Mouse (Mus musculus): ENCODE data around the gene Sox6.

The Sox6 gene

DNA sequence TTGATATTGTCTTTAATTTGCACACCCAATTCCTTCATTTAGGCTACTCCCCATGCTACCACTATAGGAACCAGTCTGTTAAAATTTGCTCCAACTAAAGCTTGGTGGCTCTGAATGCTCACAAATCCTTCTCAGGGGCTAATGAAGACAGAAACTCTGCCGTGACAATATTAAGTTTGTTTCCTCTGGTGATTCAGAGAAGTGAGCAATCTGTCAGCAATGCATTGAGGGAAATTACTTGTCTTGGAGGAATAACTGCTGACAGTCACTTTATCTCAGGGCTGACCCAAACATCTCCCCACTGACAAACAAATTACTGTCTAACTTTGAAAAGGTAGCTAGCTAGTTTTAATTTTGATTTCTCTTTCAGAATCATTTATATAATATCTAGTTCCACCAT, 463.8 kb downstream of the Sox6 start:
- no peak for DNase-seq (ENCODE audit: low read depth in 1 of 2, low spot score in 2 of 2)

DNA sequence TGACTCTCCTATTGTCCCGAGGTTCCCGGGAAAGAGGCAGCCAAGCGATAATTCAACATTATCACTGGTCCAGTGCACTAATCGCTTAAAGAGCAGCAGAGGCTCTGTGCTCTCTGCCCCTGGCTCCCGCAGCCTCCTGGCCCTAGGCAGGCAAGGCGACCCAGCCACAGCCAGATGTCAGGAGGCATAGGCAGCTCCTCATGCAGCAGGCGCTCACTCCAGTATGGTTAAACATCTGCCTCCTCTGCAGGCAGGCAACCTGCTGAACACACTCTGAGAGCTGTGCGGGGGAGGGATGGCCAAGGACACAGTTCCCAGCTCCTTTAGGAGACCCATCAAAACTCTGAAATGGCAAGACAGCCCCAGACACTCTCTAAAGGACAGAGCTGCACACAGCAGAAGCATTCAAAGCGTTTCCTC, 469.8 kb downstream of the Sox6 start:
- DNase-seq (ENCODE audit: low read depth in 1 of 2, low spot score in 2 of 2): no peak

GRCm38 (mm10) chr7:115568301-115568700, 470.3 kb downstream of the Sox6 start:
- DNase-seq (ENCODE audit: low read depth in 1 of 2, low spot score in 2 of 2): no peak

- DNase-seq (ENCODE audit: low read depth in 1 of 2, low spot score in 2 of 2): no peak
Measured at GRCm38 (mm10) chr7:115566818-115567217, 471.8 kb downstream of the Sox6 start.

DNA sequence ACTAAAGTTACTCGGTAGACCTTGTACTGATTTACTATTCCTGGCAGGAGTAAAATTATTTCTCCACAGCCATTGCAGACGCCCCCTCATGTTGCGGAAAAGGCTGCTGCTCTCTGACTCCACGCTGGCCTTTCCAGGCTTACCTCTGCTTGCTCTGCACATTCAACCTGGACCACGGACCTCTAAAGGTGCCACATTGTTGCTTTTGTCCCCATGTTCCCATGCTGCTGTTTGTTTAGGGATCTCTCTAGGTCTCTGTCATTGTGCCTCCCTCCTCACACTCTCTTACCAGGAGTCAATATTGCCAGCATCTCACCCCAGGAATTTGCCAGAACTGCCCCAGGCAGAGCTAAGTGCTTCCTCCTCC, 473.6 kb downstream of the Sox6 start:
- no peak for DNase-seq (ENCODE audit: low read depth in 1 of 2, low spot score in 2 of 2)

- no peak for DNase-seq (ENCODE audit: low read depth in 1 of 2, low spot score in 2 of 2)
Measured at GRCm38 (mm10) chr7:115564359-115565059, 474.1 kb downstream of the Sox6 start.

- DNase-seq (ENCODE audit: low read depth in 1 of 2, low spot score in 2 of 2): no peak
Measured at GRCm38 (mm10) chr7:115556677-115557076, 481.9 kb downstream of the Sox6 start.

- no peak for DNase-seq (ENCODE audit: low read depth in 1 of 2, low spot score in 2 of 2)
Measured at GRCm38 (mm10) chr7:115550197-115550804, 488.3 kb downstream of the Sox6 start.

DNA sequence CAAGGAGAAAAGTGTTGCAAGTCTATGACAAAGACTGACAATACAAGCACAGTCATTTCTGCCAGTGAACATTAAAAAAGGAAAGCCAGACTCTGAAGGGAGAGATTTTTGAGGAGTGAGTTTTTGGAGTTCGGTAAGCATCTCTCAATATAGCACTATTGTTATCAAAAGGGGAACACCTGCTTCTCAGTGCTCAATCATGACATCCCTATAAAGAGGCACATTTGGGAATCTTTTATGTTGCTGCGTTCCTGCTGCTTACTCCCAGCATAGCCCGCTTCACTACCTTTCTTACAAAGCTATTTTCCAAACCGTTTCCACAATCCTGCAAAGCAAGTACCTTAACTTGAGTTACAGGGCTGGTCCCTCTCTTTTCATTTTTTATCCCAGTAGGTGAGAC, 488.9 kb downstream of the Sox6 start:
- no peak for DNase-seq (ENCODE audit: low read depth in 1 of 2, low spot score in 2 of 2)

GRCm38 (mm10) chr7:115545585-115546374, 492.8 kb downstream of the Sox6 start:
- DNase-seq (ENCODE audit: low read depth in 1 of 2, low spot score in 2 of 2): no peak

DNA sequence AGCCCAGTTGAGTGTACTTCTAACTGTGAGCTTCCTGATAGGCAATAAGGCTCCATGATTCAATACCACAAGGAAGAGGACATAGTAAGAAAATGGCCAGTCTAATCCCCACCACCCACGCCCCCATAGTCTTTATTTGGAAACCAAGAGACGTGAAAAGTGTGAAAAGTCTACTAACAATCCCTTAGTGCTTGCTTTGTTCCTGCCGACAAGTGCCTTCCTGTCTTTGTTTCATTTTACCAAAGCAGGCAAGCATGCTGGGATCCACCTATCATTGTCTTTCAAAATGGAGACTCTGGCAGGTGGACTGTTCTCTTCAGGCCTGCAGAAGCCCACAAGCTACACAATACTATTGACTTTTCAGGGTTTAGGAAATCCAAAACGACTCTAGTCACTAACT, 495.0 kb downstream of the Sox6 start:
- no peak for DNase-seq (ENCODE audit: low read depth in 1 of 2, low spot score in 2 of 2)

DNA sequence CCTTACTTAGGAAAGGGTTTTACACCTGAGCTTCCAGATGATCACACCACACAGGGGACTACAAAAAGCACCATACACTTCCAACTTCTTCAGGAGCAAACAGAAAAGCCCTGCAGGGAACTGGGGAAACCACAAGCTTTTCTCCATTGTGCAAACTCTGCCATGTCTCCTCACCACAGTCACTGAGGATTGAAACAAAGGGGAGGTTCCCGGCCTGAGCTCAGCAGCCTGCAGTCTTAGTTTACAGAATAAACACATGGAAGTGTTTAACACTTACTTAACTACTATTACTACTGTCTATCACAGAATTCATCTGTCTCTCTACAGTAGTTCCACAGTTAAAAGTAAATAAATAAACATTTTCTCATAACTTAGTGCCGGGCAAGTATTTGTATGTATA, 498.3 kb downstream of the Sox6 start:
- no peak for DNase-seq (ENCODE audit: low read depth in 1 of 2, low spot score in 2 of 2)

DNA sequence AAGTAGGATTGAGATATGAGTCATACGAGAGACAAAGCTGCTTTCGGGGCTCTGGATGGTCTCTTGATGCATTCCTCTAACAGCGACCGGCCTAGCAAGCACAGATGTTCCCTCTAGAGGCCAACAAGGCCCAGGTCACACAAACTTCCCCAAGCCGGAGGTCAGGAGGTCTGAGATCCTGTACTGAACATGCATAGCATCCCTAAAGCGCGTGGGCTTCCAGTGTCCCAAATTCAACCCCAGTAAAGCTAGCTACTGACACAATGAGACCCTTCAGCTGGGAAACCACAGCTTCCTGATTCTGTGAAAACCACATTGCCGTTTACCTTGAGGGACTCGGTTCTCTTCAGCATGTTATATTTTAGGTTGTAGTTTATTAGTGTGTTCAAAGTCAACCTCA, 499.6 kb downstream of the Sox6 start:
- DNase-seq (ENCODE audit: low read depth in 1 of 2, low spot score in 2 of 2): no peak

DNA sequence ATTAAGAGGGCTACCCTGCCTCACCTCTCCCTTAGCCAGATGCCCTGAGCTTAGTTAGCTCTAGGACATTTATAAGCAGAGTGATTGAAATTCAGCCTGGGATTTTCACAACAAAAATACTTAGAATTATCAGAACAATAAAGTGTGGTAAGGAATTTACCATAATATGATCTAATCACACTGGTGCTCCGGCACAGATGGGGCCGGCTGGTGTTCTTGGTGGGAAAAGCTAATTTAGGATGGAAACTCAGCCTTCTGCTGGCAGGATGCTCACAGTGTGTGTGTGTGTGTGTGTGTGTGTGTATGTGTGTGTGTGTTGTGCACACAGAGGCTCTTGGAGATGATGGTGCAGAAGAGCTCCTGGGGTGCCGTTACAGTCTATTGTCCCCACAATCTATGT, 501.0 kb downstream of the Sox6 start:
- no peak for DNase-seq (ENCODE audit: low read depth in 1 of 2, low spot score in 2 of 2)

- DNase-seq (ENCODE audit: low read depth in 1 of 2, low spot score in 2 of 2): no peak
Measured at GRCm38 (mm10) chr7:115536521-115536920, 502.1 kb downstream of the Sox6 start.

DNA sequence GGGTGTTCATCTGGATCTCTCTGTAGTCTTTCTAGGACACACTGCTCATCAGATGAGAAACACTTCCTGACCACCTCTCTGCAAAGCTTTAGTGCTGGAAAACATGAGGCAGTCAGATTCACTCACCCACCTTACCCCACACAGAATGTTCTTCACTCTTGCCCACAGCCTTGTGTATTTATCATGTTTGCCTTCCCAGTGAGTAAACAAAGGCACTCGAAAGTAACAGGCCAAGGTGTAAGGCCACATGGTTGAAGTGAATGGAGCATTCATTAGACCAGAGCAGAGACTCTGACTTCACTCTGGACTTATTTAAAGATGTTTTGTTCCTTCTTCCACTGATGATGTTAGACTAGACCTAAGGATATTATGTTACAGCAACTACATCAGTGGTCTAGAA, 506.7 kb downstream of the Sox6 start:
- DNase-seq (ENCODE audit: low read depth in 1 of 2, low spot score in 2 of 2): no peak

- DNase-seq (ENCODE audit: low read depth in 1 of 2, low spot score in 2 of 2): no peak
Measured at GRCm38 (mm10) chr7:115531217-115531616, 507.4 kb downstream of the Sox6 start.

- DNase-seq (ENCODE audit: low read depth in 1 of 2, low spot score in 2 of 2): no peak
Measured at GRCm38 (mm10) chr7:115517701-115518100, 520.9 kb downstream of the Sox6 start.

GRCm38 (mm10) chr7:115513681-115514080, 524.9 kb downstream of the Sox6 start:
- DNase-seq (ENCODE audit: low read depth in 1 of 2, low spot score in 2 of 2): no peak

DNA sequence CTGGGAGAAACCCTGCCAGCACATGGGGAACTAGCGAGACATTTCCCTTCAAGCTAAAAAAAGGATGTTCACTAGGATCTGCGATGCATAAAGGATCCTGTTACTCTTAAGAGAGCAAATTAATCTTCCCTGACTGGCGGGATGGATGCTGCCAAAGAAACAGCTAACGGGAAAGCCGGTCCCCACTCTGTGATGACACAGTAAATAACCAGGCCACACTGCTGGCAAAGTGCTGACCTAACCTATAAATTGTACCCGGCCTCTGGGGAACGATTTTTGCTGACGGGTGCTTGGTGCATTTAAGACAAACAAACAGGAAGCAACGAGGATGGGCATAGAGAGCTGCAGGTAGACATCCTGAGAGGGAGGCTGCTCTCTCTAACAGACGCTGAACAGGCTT, 526.8 kb downstream of the Sox6 start:
- DNase-seq (ENCODE audit: low read depth in 1 of 2, low spot score in 2 of 2): no peak

GRCm38 (mm10) chr7:115511091-115511490, 527.5 kb downstream of the Sox6 start:
- no peak for DNase-seq (ENCODE audit: low read depth in 1 of 2, low spot score in 2 of 2)

DNA sequence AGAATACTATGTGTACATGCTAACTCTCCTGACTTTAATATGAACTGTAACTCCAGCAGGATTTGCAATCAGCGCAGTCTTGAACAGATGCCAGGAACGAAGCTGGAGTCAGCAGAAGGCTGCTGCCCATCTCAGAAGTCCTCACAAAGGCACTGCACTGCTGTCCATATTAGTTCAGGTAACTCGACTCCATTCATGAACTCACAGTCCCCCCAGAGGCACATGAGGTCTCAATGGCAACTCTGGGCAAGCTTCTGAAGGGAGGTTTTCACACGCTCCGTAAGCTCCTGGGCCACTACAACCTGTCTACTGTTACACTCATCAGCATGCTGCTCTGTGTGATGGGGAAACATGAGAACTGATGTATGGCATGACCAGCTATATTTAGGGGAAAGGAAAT, 528.6 kb downstream of the Sox6 start:
- no peak for DNase-seq (ENCODE audit: low read depth in 1 of 2, low spot score in 2 of 2)
